ENCODE assay signal across 9 mouse cellular contexts in the genomic region with DNA sequence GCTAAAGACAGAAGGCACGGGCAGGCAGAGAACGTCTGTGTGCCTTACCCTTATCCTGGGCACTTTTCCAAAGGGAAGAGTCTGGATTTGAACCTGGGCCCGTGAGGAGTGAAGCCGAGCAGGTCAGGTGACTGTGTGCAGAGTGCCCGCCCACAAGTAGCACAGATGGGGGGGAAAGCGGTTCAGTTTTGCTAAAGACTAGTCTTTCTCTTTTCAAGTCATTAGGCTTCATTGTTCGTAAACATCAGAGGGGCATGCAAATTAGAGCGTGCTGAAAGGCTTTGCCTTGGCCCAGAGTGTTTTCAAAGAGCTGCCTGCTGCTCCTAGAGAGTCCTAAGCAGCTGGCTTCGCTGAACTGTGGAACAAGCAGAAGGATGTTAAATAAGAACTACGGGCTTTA. TPM values are rescaled to one million over a fixed set of nuclear protein-coding genes. Genes with fewer than 3 reads are reported as not detected.
A peak's percentile ranks its signal among the peaks of the same experiment; 100 is the strongest.
DNase-seq lines count a peak whose midpoint lies in the region; ATAC-seq and TF ChIP-seq lines count a peak whose summit lies in the region.
"Had no signal": no experiment of that assay in that cellular context is flagged by ENCODE, and none has a peak within 500 bp of the region (broad histone marks: within the 10 kb centered on the region; RNA-seq: fewer than 3 reads in every experiment).

No protein-coding gene starts in this region.

- H3K9ac ChIP-seq in embryonic facial prominence, embryonic 15.5 days, result no peak overlapping the region

- 0 out of 2 replicates have a peak, but pooled peaks have one; percentile 11 for TF ChIP-seq POLR2A in lung, adult 2 months (IDR thresholded peaks at IDR 0.05; ENCODE audit: borderline replicate concordance, extremely low read depth, low read depth, low read length)

- H3K27ac ChIP-seq in embryonic facial prominence, embryonic 15.5 days (replicated peaks), result peak overlapping the region; percentile 48; the same call in 1 of the 2 replicates

- no peak for TF ChIP-seq CTCF in lung, adult 2 months (IDR thresholded peaks at IDR 0.05; ENCODE audit: insufficient read depth, low read length)

- no peaks in the 10 kb centered on the region for H3K27me3 ChIP-seq in embryonic facial prominence, embryonic 15.5 days

- no peak overlapping the region for H3K4me2 ChIP-seq in embryonic facial prominence, embryonic 15.5 days (replicated peaks)

- WGBS in lung, adult 2 months, result 55% methylated on average over 10 of the region's 10 CpGs
- WGBS in embryonic facial prominence, embryonic 15.5 days, result 29% methylated on average over 10 of the region's 10 CpGs

- no peak for DNase-seq in lung, adult 2 months
- no peak for DNase-seq in lung, postnatal 10 days
- peak; percentile 55 to 72 for DNase-seq in left cerebral cortex, postnatal 10 days (ENCODE audit: extremely low spot score in 1 of 2, low spot score in 2 of 2)
- DNase-seq in retina, embryonic 14.5 days (ENCODE audit: low spot score), result peak; percentile 73
- no peak for DNase-seq in thymus, postnatal 0 days (ENCODE audit: low spot score)
- DNase-seq in ovary, adult 18-20 months (ENCODE audit: low spot score), result no peak
- DNase-seq in thymus, postnatal 25 days, result no peak

- H3K4me1 ChIP-seq in lung, adult 2 months (ENCODE audit: control insufficient read depth, insufficient read depth, low read length), result no peaks in the 10 kb centered on the region
- H3K4me1 ChIP-seq in embryonic facial prominence, embryonic 15.5 days, result peaks cover 22% of the 10 kb centered on the region

- H3K9me3 ChIP-seq in embryonic facial prominence, embryonic 15.5 days (replicated peaks), result no peaks in the 10 kb centered on the region

- no peak overlapping the region for H3K4me3 ChIP-seq in lung, adult 2 months (replicated peaks; ENCODE audit: extremely low read depth, low read depth, low read length)
- no peak overlapping the region for H3K4me3 ChIP-seq in embryonic facial prominence, embryonic 15.5 days (replicated peaks)
- H3K4me3 ChIP-seq: erythroblast, embryonic 14.5 days had no signal

- 0 out of 2 replicates have a peak, but pooled peaks cover 6% of the 10 kb centered on the region for H3K36me3 ChIP-seq in embryonic facial prominence, embryonic 15.5 days

- ATAC-seq in embryonic facial prominence, embryonic 15.5 days (ENCODE audit: insufficient number of reproducible peaks, low FRiP score, low TSS enrichment, low read depth), result no peak

- intact Hi-C loops in left cerebral cortex, postnatal 10 days (cut with DNase I), result no loop called here

RNA-seq across cellular contexts. Expression of gene Heg1, which starts 50.4 kb away (rescaled TPM):
- polyA plus RNA-seq in lung, adult 2 months (2012; rRNA removed), result 150 and 153 TPM in 2 replicates
- 19.5 and 20.4 TPM in 2 replicates for polyA plus RNA-seq in embryonic facial prominence, embryonic 15.5 days (2015; fragmentation: Nextera tagmentation; extraction: Ambion mirVana)
- total RNA-seq in left cerebral cortex, postnatal 10 days (2021), result 10 to 100 TPM; 27.5 to 28.1 TPM
- 15.3 and 17.1 TPM in 2 replicates for polyA plus RNA-seq in thymus, postnatal 0 days (2015; fragmentation: Nextera tagmentation; extraction: Ambion mirVana)

RNA-seq across cellular contexts. Expression of gene Muc13, which starts 59.3 kb away (rescaled TPM):
- 0.25 and 5.1 TPM in 2 replicates for polyA plus RNA-seq in lung, adult 2 months (2012; rRNA removed)
- polyA plus RNA-seq in embryonic facial prominence, embryonic 15.5 days (2015; fragmentation: Nextera tagmentation; extraction: Ambion mirVana), result 0.25 and 0.52 TPM in 2 replicates
- total RNA-seq in left cerebral cortex, postnatal 10 days (2021), result not detected
- 0.48 and 0.69 TPM in 2 replicates for polyA plus RNA-seq in thymus, postnatal 0 days (2015; fragmentation: Nextera tagmentation; extraction: Ambion mirVana)
- polyA plus RNA-seq: erythroblast, embryonic 14.5 days had no signal

Comparison
In these comparisons a context has a peak if more than half of its experiments do, and no peak if none do; other contexts are left out.
1. DNase-seq: peak in left cerebral cortex, postnatal 10 days (2 of 2) and retina, embryonic 14.5 days (single experiment); none in lung, adult 2 months (single experiment), lung, postnatal 10 days (single experiment), thymus, postnatal 0 days (single experiment), ovary, adult 18-20 months (single experiment) and thymus, postnatal 25 days (single experiment).